Mouse (Mus musculus): ENCODE measurements around the gene Nr5a2.

The Nr5a2 gene

GRCm38 (mm10) chr1:136952609-136953311, 7.5 kb downstream of the Nr5a2 start:
- ChIA-PET POLR2A (interaction anchor here (0.6 to 4.2 kb wide), 47 partner anchors 9 to 558 kb away, joined by 3 to 45 read pairs (median 3); partner anchors contain the start of gene Ddx59 (in 1 of the 4)), CTCF (no interaction called here)

GRCm38 (mm10) chr1:136951946-136952531, 8.2 kb downstream of the Nr5a2 start:
- CTCF ChIA-PET: interaction anchor here in 2 of 4 experiments (0.7 to 1.4 kb wide), 2 partner anchors 51 to 949 kb away, joined by 4 to 5 read pairs; no protein-coding TSS in a partner anchor
- POLR2A ChIA-PET: interaction anchor here (0.6 to 4.2 kb wide), 44 partner anchors 8 to 506 kb away, joined by 3 to 45 read pairs (median 4); partner anchors contain the start of genes Nr5a2 (in 2 of the 4) and Zfp281 (in 1 of the 4)

- POLR2A ChIA-PET: interaction anchor here (0.5 to 4.2 kb wide), 40 partner anchors 8 to 506 kb away, joined by 3 to 45 read pairs (median 4); partner anchors contain the start of genes Nr5a2 (in 2 of the 4) and Zfp281 (in 1 of the 4)
- CTCF ChIA-PET: interaction anchor here in 3 of 4 experiments (0.6 to 1.4 kb wide), 4 partner anchors 11 to 52 kb away, joined by 3 to 6 read pairs (median 4); no protein-coding TSS in a partner anchor
These were observed 9.0 kb downstream of the Nr5a2 start for GRCm38 (mm10) chr1:136951155-136951650.

- ChIA-PET CTCF (interaction anchor here in 1 of 4 experiments (0.7 kb wide), 1 partner anchor 44 kb away, joined by 3 read pairs; no protein-coding TSS in a partner anchor), POLR2A (interaction anchor here (0.7 to 4.0 kb wide), 28 partner anchors 8 to 699 kb away, joined by 3 to 26 read pairs (median 3); partner anchors contain the start of genes Ddx59 (in 1 of the 4), Kif14 (in 1 of the 4) and Nr5a2 (in 1 of the 4))
These were observed 10.9 kb downstream of the Nr5a2 start for GRCm38 (mm10) chr1:136949323-136949741.

- CTCF ChIA-PET: interaction anchor here in 1 of 4 experiments (0.7 kb wide), 1 partner anchor 43 kb away, joined by 3 read pairs; no protein-coding TSS in a partner anchor
- POLR2A ChIA-PET: interaction anchor here (0.7 to 4.0 kb wide), 33 partner anchors 7 to 699 kb away, joined by 3 to 26 read pairs (median 3); partner anchors contain the start of genes Ddx59 (in 1 of the 4), Kif14 (in 1 of the 4) and Nr5a2 (in 1 of the 4)
These were observed 11.6 kb downstream of the Nr5a2 start for GRCm38 (mm10) chr1:136948511-136949275.

- CTCF ChIA-PET: no interaction called here
- POLR2A ChIA-PET: interaction anchor here in 3 of 4 experiments (0.6 to 4.0 kb wide), 23 partner anchors 8 to 386 kb away, joined by 3 to 26 read pairs (median 4); no protein-coding TSS in a partner anchor
These were observed 12.2 kb downstream of the Nr5a2 start for GRCm38 (mm10) chr1:136948127-136948422.

GRCm38 (mm10) chr1:136947394-136948126, 12.7 kb downstream of the Nr5a2 start:
- POLR2A ChIA-PET: interaction anchor here in 3 of 4 experiments (0.6 to 4.0 kb wide), 24 partner anchors 7 to 386 kb away, joined by 3 to 26 read pairs (median 3); no protein-coding TSS in a partner anchor

GRCm38 (mm10) chr1:136946806-136947393, 13.3 kb downstream of the Nr5a2 start:
- CTCF ChIA-PET: no interaction called here

More at GRCm38 (mm10) chr1:136947394-136948126, 12.7 kb downstream of the Nr5a2 start:
- CTCF ChIA-PET: no interaction called here

GRCm38 (mm10) chr1:136946404-136946803, 13.8 kb downstream of the Nr5a2 start:
- CTCF ChIA-PET: no interaction called here

More at GRCm38 (mm10) chr1:136946806-136947393, 13.3 kb downstream of the Nr5a2 start:
- POLR2A ChIA-PET: interaction anchor here in 3 of 4 experiments (0.9 to 4.0 kb wide), 16 partner anchors 9 to 252 kb away, joined by 3 to 26 read pairs (median 3); no protein-coding TSS in a partner anchor

GRCm38 (mm10) chr1:136945876-136946275, 14.4 kb downstream of the Nr5a2 start:
- POLR2A ChIA-PET: interaction anchor here in 2 of 4 experiments (0.6 to 1.1 kb wide), 6 partner anchors 8 to 1205 kb away, joined by 3 to 4 read pairs (median 3); no protein-coding TSS in a partner anchor
- CTCF ChIA-PET: no interaction called here

More at GRCm38 (mm10) chr1:136946404-136946803, 13.8 kb downstream of the Nr5a2 start:
- POLR2A ChIA-PET: interaction anchor here in 2 of 4 experiments (1.0 to 4.0 kb wide), 5 partner anchors 8 to 87 kb away, joined by 3 to 20 read pairs (median 3); no protein-coding TSS in a partner anchor

- CTCF ChIA-PET: no interaction called here
- POLR2A ChIA-PET: interaction anchor here in 2 of 4 experiments (0.6 to 1.0 kb wide), 5 partner anchors 8 to 1205 kb away, joined by 3 to 4 read pairs (median 3); no protein-coding TSS in a partner anchor
These were observed 14.8 kb downstream of the Nr5a2 start for GRCm38 (mm10) chr1:136945426-136945825.

- CTCF ChIA-PET: interaction anchor here in 3 of 4 experiments (0.5 to 1.0 kb wide), 4 partner anchors 10 to 383 kb away, joined by 3 to 6 read pairs (median 4); no protein-coding TSS in a partner anchor
- POLR2A ChIA-PET: interaction anchor here in 3 of 4 experiments (0.5 to 2.8 kb wide), 12 partner anchors 8 to 231 kb away, joined by 3 to 23 read pairs (median 4); no protein-coding TSS in a partner anchor
These were observed 19.6 kb downstream of the Nr5a2 start for GRCm38 (mm10) chr1:136940603-136941002.

- ChIA-PET POLR2A (interaction anchor here in 1 of 4 experiments (1.2 to 2.1 kb wide), 2 partner anchors 9 to 13 kb away, joined by 4 to 20 read pairs; no protein-coding TSS in a partner anchor), CTCF (interaction anchor here in 1 of 4 experiments (1.0 kb wide), 1 partner anchor 65 kb away, joined by 3 read pairs; no protein-coding TSS in a partner anchor)
These were observed 21.0 kb downstream of the Nr5a2 start for GRCm38 (mm10) chr1:136939220-136939619.

GRCm38 (mm10) chr1:136935960-136936324, 24.3 kb downstream of the Nr5a2 start:
- ChIA-PET POLR2A (interaction anchor here in 2 of 4 experiments (1.2 to 1.5 kb wide), 2 partner anchors 11 kb away, joined by 3 to 8 read pairs; no protein-coding TSS in a partner anchor), CTCF (no interaction called here)

GRCm38 (mm10) chr1:136935316-136935959, 24.8 kb downstream of the Nr5a2 start:
- CTCF ChIA-PET: no interaction called here
- POLR2A ChIA-PET: interaction anchor here in 2 of 4 experiments (1.2 to 1.5 kb wide), 2 partner anchors 10 to 12 kb away, joined by 3 to 8 read pairs; no protein-coding TSS in a partner anchor

GRCm38 (mm10) chr1:136934051-136934450, 26.2 kb downstream of the Nr5a2 start:
- ChIA-PET POLR2A (no interaction called here), CTCF (no interaction called here)
